Mouse (Mus musculus) E14TG2a.4 (cell line): ENCODE measurements around the gene Rnf5.

Experiments used
- CTCF ChIP-seq: conservative IDR thresholded peaks from 2 replicates; pipeline ENCODE4 v1.5.1; 2014; ENCODE audit warnings: low read length
- NANOG ChIP-seq: IDR thresholded peaks from 2 replicates; pipeline ENCODE4 v1.6.1; 2014; ENCODE audit warnings: borderline replicate concordance, low read length, mixed read lengths
- POU5F1 ChIP-seq: IDR thresholded peaks from 2 replicates; pipeline ENCODE4 v1.6.1; 2014; ENCODE audit warnings: low read length, borderline replicate concordance

- TF ChIP-seq CTCF (no peak), POU5F1 (no peak), NANOG (no peak)
Observed at GRCm38 (mm10) chr17:34590154-34590987, 13.1 kb downstream of the Rnf5 start.
